Mouse (Mus musculus) right cerebral cortex, adult 2 months (tissue): ENCODE data around the gene Cir1.
A peak's percentile ranks its signal among the peaks of the same experiment; 100 is the strongest.

Experiments
- DNase-seq, 2 experiments: peaks; one replicate each; pipeline ENCODE4 v3.0.0; 2021 to 2022; ENCODE audit warnings: low spot score in 2 of 2

The Cir1 gene

GRCm38 (mm10) chr2:73272351-73273248 lies 39.9 kb downstream of the Cir1 start:
- peak in 1 of 2 experiments; percentile 35 for DNase-seq

GRCm38 (mm10) chr2:73271459-73272161 lies 40.9 kb downstream of the Cir1 start, which contains the start of gene Sp9:
Gene Sp9 (plus strand): TSS chr2:73271925.
- peak in 1 of 2 experiments; percentile 35 for DNase-seq

GRCm38 (mm10) chr2:73270593-73271458 lies 41.7 kb downstream of the Cir1 start:
- peak in 1 of 2 experiments; percentile 33 for DNase-seq

- no peak for DNase-seq
Measured at GRCm38 (mm10) chr2:73270071-73270592, 42.4 kb downstream of the Cir1 start.

- DNase-seq, result no peak
Measured at GRCm38 (mm10) chr2:73269666-73270065, 42.8 kb downstream of the Cir1 start.

GRCm38 (mm10) chr2:73268836-73269395 lies 43.6 kb downstream of the Cir1 start:
- DNase-seq, result no peak

- no peak for DNase-seq
Measured at GRCm38 (mm10) chr2:73268281-73268680, 44.2 kb downstream of the Cir1 start.

GRCm38 (mm10) chr2:73267818-73268217 lies 44.7 kb downstream of the Cir1 start:
- no peak for DNase-seq

- DNase-seq, result no peak
Measured at GRCm38 (mm10) chr2:73267231-73267630, 45.3 kb downstream of the Cir1 start.

- DNase-seq, result no peak
Measured at GRCm38 (mm10) chr2:73266623-73267022, 45.9 kb downstream of the Cir1 start.

- no peak for DNase-seq
Measured at GRCm38 (mm10) chr2:73266011-73266410, 46.5 kb downstream of the Cir1 start.

GRCm38 (mm10) chr2:73264611-73265195 lies 47.8 kb downstream of the Cir1 start:
- no peak for DNase-seq

GRCm38 (mm10) chr2:73263794-73264610 lies 48.5 kb downstream of the Cir1 start:
- DNase-seq, result no peak

- no peak for DNase-seq
Measured at GRCm38 (mm10) chr2:73263172-73263765, 49.2 kb downstream of the Cir1 start.

GRCm38 (mm10) chr2:73248701-73249100 lies 63.8 kb downstream of the Cir1 start:
- no peak for DNase-seq

- DNase-seq, result no peak
Measured at GRCm38 (mm10) chr2:73241299-73241698, 71.2 kb downstream of the Cir1 start.
